Mouse (Mus musculus) layer of hippocampus, adult 9-10 months (tissue): ENCODE results near the gene Pitpnb.
A peak's percentile ranks its signal among the peaks of the same experiment; 100 is the strongest.

ENCODE experiments used
- DNase-seq: peaks from one replicate; pipeline ENCODE4 v3.0.0; 2022; ENCODE audit warnings: low spot score

The Pitpnb gene

DNA sequence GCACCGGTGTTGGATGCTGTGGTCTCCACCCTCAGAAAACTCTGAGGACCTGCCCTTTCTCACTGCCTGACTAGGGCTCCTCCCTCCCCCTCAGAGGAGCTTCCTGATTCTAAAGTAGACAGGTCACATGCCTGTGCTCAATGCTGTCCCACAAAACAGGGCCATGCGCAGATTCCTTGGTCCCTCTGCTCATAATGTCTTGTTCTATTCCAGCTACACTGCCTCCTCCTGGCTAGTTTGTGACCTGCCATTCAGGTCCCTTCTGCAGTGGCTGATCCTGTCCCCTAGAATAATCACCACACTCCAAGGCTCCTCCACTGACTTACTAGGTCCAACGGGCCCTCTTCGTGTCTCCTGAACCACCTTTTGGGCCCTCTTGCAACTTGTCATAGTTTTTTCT lies 65.6 kb downstream of the Pitpnb start:
- no peak for DNase-seq

DNA sequence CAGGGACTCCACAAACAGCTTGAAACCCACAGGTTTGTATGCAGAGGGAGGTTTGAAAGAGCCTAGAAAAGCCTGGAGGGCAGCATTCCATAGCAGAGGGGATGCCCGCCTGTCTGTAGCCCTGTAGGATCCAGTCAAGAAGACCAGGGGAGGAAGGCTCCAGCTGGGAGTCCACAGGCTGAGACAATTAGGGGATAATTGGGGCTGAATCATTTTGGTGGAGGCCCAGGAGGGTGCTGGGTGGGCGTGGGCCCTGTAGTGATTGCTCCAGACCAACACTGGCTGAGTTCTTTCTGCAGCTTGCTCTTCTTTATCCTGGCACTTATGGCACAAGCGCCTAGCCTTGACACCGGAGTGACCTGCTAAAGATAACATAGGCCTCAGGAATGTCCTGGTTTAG lies 67.9 kb downstream of the Pitpnb start:
- no peak for DNase-seq

DNA sequence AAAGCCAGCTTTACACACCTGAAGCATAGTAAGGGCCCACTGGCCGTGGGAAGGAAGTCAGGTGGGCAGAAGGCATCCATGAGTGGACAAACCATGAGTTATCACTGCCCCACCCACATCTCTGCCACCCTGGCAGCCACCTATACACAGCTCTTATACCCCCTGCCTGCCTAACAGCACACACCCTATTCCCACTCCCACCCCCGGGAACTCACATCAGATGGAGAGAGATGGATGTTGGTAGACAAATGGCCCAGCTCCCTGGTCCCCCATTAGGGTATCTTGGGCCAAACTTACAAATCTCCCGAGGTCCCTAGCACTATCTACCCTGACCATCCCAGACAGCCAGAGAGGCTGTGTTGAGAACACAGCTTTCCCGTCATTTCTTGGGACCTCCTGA lies 68.7 kb downstream of the Pitpnb start:
- DNase-seq: no peak

DNA sequence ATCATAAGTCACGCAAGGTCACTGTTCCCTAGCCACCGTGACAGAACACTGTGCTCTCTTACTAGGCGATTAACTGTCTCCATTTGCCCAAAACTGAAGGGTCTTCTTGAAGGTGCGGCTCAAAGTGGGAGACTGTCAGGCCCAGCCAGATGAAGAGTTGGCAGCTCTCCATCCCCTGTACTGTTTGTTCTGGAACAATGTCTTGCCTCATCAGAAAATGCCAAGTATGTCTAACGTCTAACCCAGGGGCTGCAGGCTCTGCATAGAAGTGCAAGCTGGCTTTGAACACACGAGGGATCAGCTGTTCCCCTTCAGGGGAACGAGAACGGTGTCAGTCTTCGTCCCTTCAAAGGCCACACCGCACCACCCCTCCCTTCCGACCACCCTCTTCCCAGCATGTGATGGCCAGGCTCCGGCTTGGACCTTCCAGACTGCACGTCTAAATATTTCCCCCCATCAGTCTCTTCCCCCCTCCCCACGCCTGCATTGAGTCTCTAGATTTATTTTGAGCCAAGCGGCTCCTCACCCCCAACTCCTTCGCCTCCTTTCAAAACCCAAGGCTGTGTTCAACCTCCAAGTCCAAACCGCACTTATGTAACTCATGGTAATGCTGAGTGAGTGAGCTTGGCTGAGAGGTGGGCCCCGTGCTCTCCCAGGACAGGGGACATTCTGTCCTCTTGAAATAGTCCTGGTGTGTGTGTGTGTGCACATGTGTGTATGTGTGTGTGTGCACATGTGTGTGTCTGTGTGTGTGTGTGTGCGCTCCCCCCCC lies 71.5 kb downstream of the Pitpnb start:
- no peak for DNase-seq

DNA sequence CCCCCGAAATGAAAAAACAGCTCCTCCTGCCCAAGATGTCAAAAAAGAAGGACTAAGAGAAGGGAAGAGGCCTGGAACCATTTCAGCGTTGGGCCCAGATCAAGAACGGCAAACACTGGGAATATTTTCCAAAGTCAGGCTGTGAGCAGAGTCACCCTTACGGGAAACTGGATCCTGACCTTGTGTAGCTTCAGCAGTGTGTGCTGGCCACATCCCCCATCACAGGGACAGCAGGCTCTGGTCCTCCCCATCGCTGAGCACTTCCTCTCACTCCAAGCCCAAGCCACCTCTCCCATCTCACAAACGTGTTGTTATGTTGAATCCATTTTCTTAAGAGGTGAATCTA lies 72.1 kb downstream of the Pitpnb start:
- DNase-seq: no peak

DNA sequence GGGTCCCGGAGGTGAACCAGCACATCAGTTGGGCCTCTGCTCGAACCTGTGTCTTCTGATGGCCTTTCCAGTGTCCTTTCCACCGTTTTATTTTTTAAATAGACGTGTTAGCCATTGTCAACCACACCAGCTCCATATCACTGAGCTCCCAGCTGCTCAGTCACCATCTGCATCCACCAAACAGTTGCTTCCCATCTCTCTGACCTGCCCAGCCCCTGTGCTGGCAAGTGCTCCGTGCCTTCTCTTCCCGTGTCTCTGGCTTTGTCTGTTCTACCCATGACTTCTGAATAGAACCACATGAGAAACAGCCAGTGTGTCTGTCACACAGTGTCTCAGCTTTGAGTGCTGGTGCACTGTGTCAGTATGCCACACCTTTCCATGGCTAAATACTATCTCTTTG lies 74.2 kb downstream of the Pitpnb start:
- DNase-seq: no peak

DNA sequence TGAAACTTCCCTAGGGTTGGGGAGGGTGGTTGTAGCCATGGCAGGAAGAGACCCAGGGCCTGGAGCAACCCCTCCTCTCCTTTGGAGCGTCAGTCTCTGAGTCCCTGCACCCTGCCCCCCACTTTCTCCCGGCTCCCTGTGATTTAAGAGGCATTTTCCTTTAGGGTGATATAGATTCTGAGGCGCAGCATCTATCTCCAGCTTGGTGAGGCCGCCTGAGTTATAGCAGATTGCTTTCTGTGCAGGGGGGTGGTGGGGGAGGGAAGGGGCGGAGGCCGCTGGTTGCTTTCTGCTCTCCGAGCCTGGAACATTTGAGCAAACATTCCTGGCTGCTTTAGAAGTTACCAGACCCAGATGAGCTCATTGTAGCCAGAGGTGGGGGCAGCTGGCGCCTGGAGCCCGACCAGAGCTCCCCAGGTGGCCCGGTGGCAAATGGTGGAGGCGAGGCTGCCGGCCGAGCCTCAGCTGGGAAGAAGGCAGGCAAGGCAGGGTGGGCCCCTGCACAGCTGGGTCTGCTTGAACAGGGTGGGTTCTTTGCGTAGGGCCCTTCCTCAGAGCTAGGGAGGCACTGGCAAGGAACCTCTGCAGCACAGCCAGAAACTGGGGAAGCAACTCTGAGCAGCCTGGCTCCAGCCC lies 78.0 kb downstream of the Pitpnb start:
- DNase-seq: no peak

DNA sequence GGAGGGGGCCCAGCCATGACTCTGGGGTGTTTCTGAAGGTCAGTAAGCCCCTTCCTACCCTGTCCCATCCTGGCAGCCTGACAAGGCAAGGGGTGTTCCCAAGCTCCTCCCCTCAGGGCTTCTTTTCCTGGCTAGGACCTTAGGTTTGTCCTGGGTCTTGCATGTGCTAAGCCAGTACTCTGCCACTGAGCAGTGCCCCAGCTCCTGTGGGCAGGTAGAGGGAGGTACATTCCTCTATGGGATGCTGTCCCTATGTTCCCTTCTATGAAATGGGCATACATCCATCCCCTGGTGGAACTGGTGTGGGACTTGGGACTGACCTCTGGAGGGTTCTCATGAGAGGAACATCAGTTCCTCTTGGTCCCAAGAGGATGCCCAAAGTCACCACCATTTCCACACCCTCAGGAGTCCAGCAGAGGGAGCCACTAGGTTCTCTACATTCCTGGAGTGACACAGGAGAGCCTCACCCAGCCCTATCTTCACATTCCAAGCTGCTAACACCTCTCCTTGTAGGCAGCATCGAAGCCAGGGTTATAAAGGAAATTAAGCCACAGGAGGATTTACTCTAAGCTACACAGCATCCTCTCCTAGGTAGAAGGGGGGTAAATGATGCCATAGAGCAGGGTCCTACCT lies 79.0 kb downstream of the Pitpnb start:
- no peak for DNase-seq

DNA sequence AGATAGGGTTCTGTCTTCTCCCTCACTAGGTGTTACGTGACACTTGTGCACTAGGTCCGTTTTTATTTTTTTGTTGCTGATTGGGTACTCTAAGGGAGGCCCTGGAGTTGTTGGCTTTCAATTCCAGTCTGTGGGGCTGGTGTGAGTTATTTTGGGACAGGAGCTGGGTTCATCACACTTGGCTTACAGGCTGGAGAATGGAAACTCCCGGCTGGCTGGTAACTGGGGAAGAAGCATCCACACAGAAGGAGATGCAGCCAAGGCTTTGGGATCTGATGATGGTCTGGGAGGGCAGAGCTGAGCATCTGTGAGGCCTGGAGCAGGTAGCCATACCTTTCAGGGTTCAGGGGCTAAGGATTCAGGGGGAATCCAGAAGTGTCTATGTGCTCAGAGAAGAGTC lies 80.1 kb downstream of the Pitpnb start:
- no peak for DNase-seq

DNA sequence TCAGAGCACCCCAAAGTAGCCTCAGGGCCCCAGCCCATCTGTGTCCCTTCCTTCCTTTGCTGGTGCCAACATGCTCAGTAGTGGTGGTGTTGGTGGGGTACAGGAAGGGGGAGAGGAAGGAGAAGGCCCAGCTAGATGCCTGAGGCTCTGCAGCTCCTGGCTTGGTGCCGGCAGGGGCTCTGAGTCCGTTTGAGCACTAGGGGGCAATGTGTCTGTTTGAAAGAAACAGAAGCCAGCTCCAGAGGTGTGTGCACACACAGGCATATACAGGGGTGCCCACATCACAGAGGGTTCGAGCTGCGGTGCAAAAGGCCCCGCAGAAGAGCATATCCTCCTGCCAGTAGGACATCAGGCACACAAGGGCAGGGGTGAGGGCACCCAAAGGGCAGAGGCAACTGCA lies 83.6 kb downstream of the Pitpnb start:
- DNase-seq: peak; percentile 71

DNA sequence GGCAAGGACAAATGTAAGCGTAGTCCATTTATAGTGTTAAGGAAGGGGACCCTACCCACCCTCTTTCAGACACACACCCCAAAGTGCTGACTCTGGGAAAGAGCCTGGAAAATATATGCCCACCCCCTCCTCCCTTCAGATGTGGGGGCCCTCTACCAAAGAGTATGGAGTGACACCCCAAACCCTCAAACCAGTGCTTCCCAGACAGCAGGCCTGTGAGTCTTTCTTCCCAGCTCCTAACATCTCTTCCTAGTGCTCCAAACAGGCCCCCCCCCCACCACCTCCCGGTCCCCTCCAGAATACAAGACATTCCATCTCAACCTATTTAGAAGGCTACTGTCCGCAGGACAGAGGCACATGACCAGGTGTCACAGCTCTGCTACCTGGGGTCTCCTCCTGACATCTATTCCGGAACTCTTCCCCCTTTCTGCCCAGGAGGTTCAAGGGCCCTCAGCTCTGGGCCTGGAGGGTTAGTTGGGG lies 84.2 kb downstream of the Pitpnb start:
- DNase-seq: no peak

DNA sequence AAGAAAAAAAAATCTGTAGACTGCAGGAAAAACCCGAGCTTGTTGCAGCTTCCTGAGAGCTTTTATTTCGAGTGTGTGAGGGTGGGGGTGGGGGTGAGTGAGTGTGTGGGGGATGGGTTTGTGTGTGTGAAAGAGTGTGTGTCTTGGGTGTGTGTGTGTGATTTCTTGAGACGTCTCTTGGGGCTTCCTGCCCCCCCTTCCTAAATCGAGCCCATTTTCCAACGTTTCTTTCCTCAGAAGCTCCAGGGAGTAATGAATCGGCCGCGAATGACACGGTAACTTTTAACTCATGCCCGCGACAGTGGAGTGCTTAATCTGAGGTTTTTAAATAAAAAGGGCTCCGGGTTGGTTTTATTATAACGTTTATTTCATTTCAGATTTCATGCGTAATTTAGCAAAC lies 85.0 kb downstream of the Pitpnb start:
- no peak for DNase-seq

DNA sequence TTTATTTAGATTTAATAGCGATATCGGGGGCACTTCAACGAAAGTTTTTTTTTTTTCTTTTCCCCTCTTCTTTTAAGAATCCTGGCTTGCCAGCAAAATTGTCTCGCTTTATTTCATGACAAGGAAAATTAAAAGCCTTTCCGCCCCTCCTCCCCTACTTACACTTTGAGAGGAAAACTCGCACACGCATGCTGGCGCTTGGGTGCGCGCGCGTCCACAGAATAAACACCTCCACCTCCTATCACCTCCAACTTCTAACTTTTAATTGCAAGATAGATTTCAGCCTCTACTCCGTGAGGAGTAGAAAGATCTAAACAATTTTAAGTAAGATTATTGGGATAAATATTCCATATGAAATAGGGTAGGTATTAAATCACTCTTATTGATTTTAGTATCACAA lies 85.5 kb downstream of the Pitpnb start:
- no peak for DNase-seq

DNA sequence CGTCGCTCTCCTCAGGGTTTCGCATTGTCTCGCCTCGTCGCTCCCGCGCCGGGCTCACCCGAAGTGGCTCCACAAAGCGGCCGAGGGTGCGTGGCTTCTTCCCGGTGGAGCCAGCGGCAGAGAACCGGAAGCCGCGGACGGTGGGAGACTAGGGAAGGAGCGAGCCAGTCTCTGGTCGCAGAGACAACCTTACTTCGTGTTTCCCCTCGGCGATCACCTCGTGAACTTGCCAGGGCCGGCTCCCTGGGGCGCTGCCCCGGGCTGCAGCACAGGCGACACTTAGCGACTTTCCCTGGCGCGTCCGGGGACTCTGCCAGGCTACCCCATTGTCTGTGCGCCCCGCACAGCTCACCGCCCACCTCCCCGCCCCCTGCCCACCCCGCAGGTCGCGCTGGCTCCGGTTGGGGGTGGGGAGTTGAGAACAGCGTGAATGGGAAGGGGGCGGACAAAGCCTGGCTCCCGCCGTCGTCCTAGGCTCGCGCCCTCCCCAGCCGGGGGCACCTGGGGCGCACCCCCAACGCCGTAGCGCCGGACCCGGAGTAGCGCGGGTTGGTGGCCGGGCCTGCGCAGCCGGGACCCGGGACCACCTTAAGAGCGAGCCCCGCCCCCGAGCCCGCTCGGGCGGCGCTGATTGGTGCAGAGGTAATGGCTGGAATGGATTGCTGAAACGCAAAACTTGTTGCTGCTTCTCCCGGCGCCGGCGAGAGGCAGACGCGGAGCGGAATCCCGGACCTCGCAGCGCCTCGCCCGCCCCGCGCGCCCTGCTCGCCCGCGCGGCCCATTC lies 86.2 kb downstream of the Pitpnb start, which contains the start of gene Mn1:
Gene Mn1 (plus strand): TSS at position 772 of the 784 bp plus-strand sequence.
- peak; percentile 76 for DNase-seq

DNA sequence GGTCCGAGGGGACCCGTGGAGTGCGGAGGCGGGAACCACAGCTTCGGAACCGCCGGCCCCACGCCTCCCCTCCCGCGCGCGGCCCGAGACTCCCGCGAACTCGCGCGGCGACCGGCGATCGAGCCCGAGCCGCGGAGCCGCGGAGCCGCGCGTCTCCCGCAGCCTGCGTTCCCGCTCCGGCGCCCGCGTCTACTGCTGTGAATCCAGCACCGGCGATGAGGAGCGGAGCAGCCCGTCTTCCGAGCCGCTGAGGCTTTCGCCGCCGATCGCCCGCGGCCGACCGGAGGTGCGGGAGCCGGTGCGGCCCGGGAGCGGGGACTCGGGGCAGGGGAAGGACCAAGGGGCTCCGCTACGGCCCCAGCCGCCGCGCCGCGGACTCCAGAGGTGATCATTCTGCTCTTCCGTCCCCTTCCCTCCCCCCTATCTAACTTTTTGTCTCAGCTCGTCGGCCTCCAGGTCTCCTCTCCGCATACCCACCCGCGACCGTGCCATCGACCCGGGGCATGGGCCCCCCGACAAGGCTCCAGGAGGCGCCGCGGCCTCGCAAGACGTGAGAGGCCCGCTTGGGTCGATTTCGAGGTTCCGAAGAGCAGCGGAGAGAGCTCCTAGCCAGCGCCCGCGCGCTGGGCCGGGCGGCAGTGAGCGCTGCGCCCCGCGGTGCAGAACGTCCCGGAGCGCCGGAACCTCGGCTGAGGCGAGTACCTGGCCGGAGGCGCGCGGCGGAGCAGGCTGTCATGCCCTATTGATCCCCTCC lies 87.0 kb downstream of the Pitpnb start:
- no peak for DNase-seq

DNA sequence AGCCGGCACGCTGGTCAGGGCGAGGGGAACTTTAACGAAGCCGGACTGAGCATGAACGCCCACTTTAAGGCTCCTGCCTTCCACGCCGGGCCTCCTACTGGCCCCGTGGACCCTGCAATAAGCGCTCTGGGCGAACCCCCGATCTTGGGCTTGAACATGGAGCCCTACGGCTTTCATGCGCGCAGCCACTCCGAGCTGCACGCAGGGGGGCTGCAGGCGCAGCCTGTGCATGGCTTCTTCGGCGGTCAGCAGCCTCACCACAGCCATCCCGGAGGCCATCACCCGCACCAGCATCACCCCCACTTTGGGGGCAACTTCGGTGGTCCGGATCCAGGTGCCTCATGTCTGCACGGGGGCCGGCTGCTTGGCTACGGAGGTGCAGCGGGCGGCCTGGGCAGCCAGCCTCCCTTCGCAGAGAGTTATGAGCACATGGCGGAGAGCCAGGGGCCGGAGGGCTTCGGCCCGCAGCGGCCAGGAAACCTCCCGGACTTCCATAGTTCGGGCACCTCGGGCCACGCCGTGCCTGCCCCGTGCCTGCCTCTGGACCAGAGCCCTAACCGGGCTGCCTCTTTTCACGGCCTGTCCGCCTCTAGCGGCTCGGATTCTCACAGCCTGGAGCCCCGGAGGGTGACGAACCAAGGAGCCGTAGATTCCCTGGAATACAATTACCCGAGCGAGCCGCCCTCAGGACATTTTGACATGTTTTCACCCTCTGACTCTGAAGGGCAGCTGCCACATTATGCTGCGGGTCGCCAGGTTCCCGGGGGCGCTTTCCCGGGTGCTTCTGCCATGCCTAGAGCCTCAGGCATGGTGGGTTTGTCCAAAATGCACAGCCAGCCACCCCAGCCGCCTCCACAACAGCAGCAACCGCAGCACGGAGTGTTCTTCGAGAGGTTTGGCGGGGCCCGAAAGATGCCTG lies 87.9 kb downstream of the Pitpnb start:
- DNase-seq: no peak

DNA sequence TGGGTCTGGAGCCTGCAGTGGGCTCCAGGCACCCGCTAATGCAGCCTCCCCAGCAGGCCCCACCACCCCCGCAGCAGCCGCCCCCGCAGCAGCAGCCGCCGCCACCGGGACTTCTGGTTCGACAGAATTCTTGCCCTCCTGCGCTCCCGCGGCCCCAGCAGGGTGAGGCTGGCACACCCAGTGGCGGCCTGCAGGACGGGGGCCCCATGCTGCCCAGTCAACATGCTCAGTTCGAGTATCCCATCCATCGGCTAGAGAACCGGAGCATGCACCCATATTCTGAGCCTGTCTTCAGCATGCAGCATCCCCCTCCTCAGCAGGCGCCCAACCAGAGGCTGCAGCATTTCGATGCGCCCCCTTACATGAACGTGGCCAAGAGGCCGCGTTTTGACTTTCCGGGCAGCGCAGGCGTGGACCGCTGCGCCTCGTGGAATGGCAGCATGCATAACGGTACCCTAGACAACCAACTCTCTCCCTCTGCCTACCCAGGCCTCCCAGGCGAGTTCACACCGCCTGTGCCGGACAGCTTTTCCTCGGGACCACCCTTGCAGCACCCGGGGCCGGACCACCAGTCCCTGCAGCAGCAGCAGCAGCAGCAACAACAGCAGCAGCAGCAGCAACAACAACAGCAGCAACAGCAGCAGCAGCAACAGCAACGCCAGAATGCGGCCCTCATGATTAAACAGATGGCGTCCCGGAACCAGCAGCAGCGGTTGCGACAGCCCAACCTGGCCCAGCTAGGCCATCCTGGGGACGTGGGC lies 88.7 kb downstream of the Pitpnb start:
- no peak for DNase-seq

DNA sequence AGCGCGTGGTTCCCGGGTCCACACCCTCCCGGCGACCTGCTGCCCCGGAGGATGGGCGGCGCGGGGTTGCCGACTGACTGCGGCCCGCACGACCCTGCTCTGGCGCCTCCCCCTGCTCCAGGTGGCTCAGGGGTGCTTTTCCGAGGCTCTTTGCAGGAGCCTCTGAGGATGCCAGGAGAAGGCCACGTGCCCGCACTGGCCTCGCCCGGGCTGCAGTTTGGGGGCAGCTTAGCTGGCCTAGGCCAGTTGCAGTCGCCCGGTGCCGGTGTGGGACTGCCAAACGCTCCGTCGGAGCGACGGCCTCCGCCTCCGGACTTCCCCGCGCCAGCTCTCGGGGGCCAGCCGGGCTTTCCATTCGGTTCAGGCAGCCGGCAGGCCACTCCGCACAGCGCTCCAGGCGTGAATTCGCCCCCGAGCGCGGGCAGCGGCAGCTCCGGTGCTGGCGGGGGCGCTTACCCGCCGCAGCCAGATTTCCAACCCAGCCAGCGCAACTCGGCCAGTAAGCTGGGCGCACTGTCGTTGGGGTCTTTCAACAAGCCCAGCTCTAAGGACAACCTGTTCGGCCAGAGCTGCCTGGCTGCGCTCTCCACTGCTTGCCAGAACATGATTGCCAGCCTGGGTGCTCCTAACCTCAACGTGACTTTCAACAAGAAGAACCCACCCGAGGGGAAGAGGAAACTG lies 89.6 kb downstream of the Pitpnb start:
- no peak for DNase-seq

DNA sequence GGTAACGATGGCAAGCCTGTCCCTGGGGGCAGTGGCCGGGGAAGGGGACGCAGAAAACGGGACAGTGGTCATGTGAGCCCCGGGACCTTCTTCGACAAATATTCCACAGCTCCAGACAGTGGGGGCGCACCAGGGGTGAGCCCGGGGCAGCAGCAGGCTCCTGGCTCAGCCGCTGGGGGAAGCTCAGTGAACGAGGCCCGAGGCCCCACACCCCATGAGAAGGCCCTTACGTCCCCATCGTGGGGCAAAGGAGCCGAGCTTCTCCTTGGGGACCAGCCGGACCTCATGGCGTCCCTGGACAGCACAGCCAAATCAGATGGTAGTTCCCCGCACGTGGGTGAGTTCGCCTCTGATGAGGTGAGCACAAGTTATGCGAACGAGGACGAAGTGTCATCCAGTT lies 90.3 kb downstream of the Pitpnb start:
- DNase-seq: no peak
